Mouse (Mus musculus) heart, postnatal 25 days (tissue): ENCODE results near the gene Lrrc38. TPM values are rescaled to one million over a fixed set of nuclear protein-coding genes. Genes with fewer than 3 reads are reported as not detected.

ENCODE experiments used
- DNase-seq: peaks from one replicate; pipeline ENCODE4 v3.0.0; 2022; ENCODE audit warnings: low spot score
- intact Hi-C: fragments of 180-260 bp; cut with DNase I; formaldehyde crosslinking; loops from one replicate; pipeline ENCODE4 v1.15.1; 2025
- total RNA-seq, 2 experiments: library from RNA; stranded (reverse); gene quantifications; 2 replicates each; pipeline ENCODE4 v1.2.3; 2021

Lrrc38 gene
- total RNA-seq = under 1 TPM; 0.21 to 0.22 TPM

- intact Hi-C loops = no loop called here
- no peak for DNase-seq
These were observed at the start of gene Lrrc38 for GRCm38 (mm10) chr4:143349484-143349906. TSS of gene Lrrc38 (plus strand) at chr4:143349757.

GRCm38 (mm10) chr4:143300113-143300688 lies 49.4 kb upstream of the Lrrc38 start:
- DNase-seq = no peak

GRCm38 (mm10) chr4:143301042-143301441 lies 48.5 kb upstream of the Lrrc38 start:
- DNase-seq = no peak
- intact Hi-C loops = no loop called here

More at GRCm38 (mm10) chr4:143300113-143300688, 49.4 kb upstream of the Lrrc38 start:
- intact Hi-C loops = no loop called here

- intact Hi-C loops = no loop called here
- no peak for DNase-seq
These were observed 47.7 kb upstream of the Lrrc38 start for GRCm38 (mm10) chr4:143301875-143302274.

GRCm38 (mm10) chr4:143302279-143302890 lies 47.2 kb upstream of the Lrrc38 start:
- intact Hi-C loops = no loop called here

GRCm38 (mm10) chr4:143305031-143305430 lies 44.5 kb upstream of the Lrrc38 start:
- intact Hi-C loops = no loop called here
- DNase-seq = no peak

More at GRCm38 (mm10) chr4:143302279-143302890, 47.2 kb upstream of the Lrrc38 start:
- DNase-seq = no peak

GRCm38 (mm10) chr4:143305987-143306772 lies 43.4 kb upstream of the Lrrc38 start:
- intact Hi-C loops = no loop called here

GRCm38 (mm10) chr4:143311341-143311740 lies 38.2 kb upstream of the Lrrc38 start:
- intact Hi-C loops = no loop called here
- no peak for DNase-seq

More at GRCm38 (mm10) chr4:143305987-143306772, 43.4 kb upstream of the Lrrc38 start:
- no peak for DNase-seq

GRCm38 (mm10) chr4:143313299-143313698 lies 36.3 kb upstream of the Lrrc38 start:
- DNase-seq = no peak
- intact Hi-C loops = no loop called here

GRCm38 (mm10) chr4:143324176-143324924 lies 25.2 kb upstream of the Lrrc38 start:
- intact Hi-C loops = loop anchor here (2.0 to 10.0 kb wide), 2 partner anchors 56 to 300 kb away; no protein-coding TSS in a partner anchor
- no peak for DNase-seq

- intact Hi-C loops = loop anchor here (2.0 to 10.0 kb wide), 2 partner anchors 56 to 300 kb away; no protein-coding TSS in a partner anchor
These were observed 24.5 kb upstream of the Lrrc38 start for GRCm38 (mm10) chr4:143324925-143325624.

GRCm38 (mm10) chr4:143325625-143325941 lies 24.0 kb upstream of the Lrrc38 start:
- intact Hi-C loops = loop anchor here (2.0 to 10.0 kb wide), 2 partner anchors 55 to 301 kb away; no protein-coding TSS in a partner anchor
- DNase-seq = no peak

More at GRCm38 (mm10) chr4:143324925-143325624, 24.5 kb upstream of the Lrrc38 start:
- DNase-seq = no peak

- DNase-seq = no peak
- intact Hi-C loops = no loop called here
These were observed 19.0 kb upstream of the Lrrc38 start for GRCm38 (mm10) chr4:143330566-143330965.

- intact Hi-C loops = no loop called here
- no peak for DNase-seq
These were observed 17.8 kb upstream of the Lrrc38 start for GRCm38 (mm10) chr4:143331787-143332186.

- DNase-seq = no peak
- intact Hi-C loops = no loop called here
These were observed 15.4 kb upstream of the Lrrc38 start for GRCm38 (mm10) chr4:143334145-143334544.

- DNase-seq = no peak
- intact Hi-C loops = no loop called here
These were observed 14.6 kb upstream of the Lrrc38 start for GRCm38 (mm10) chr4:143334995-143335394.

- intact Hi-C loops = no loop called here
These were observed 13.5 kb upstream of the Lrrc38 start for GRCm38 (mm10) chr4:143336096-143336495.

GRCm38 (mm10) chr4:143339808-143340207 lies 9.7 kb upstream of the Lrrc38 start:
- no peak for DNase-seq

More at GRCm38 (mm10) chr4:143336096-143336495, 13.5 kb upstream of the Lrrc38 start:
- no peak for DNase-seq

GRCm38 (mm10) chr4:143341470-143341869 lies 8.1 kb upstream of the Lrrc38 start:
- intact Hi-C loops = no loop called here
- no peak for DNase-seq

More at GRCm38 (mm10) chr4:143339808-143340207, 9.7 kb upstream of the Lrrc38 start:
- intact Hi-C loops = no loop called here
